Mouse (Mus musculus): ENCODE data around the gene Rpgrip1l.

DNA sequence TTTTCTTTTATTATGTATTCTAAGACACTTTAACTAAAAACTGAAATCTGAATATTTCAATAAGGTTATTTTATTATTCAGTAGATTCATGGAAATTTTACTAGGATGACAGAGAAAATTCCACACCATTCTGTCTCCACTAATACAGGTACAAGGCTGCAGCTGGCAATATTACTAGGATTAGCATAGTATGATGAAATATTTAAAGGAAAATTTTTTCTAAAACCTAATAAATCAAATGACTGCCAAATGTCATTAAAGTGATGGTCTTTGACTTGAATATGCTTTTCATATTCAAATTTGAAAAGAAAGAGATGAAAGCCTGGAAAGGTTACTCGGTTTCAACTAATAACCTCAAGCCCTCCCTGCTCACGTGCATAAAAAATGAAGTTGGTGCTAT, 79.0 kb downstream of the Rpgrip1l start:
- TF ChIP-seq POLR2A (IDR thresholded peaks at IDR 0.05; ENCODE audit: control insufficient read depth, extremely low read depth, insufficient read depth, low read length, poor library complexity) (no peak), CTCF (IDR thresholded peaks at IDR 0.05; ENCODE audit: borderline replicate concordance, control insufficient read depth, extremely low read depth, insufficient read depth, low read length, poor library complexity) (no peak)
